Mouse (Mus musculus) hindbrain, embryonic 11.5 days (tissue): ENCODE data around the gene Kmt2d. TPM values are rescaled to one million over a fixed set of nuclear protein-coding genes. Genes with fewer than 3 reads are reported as not detected.

Source experiments
- polyA plus RNA-seq: library from polyadenylated mRNA; unstranded; fragments of >200 nt; fragmentation: Nextera tagmentation; extraction: Ambion mirVana; gene quantifications from 2 replicates; pipeline ENCODE4 v1.2.1, GENCODE M21; 2014

Kmt2d gene
- polyA plus RNA-seq, 1 experiment from 2014 or later = 20.5 TPM

Other genes with a start within 250 kb of the Kmt2d start
- 41.3 and 42.9 TPM in 2 replicates for gene Cacnb3, start 240.4 kb downstream of the Kmt2d start, polyA plus RNA-seq
- 21.7 and 33.0 TPM in 2 replicates for gene Ddx23, start 208.3 kb downstream of the Kmt2d start, polyA plus RNA-seq
- 5.2 and 5.9 TPM in 2 replicates for gene Rnd1, start 193.7 kb downstream of the Kmt2d start, polyA plus RNA-seq
- 2.4 and 3.0 TPM in 2 replicates for gene Ccdc65, start 163.0 kb downstream of the Kmt2d start, polyA plus RNA-seq
- gene Fkbp11, start 143.0 kb downstream of the Kmt2d start, polyA plus RNA-seq = 13.0 and 15.5 TPM in 2 replicates
- 32.3 and 33.2 TPM in 2 replicates for gene Arf3, start 108.0 kb downstream of the Kmt2d start, polyA plus RNA-seq
- 0.54 and 0.57 TPM in 2 replicates for gene Wnt10b, start 93.1 kb downstream of the Kmt2d start, polyA plus RNA-seq
- 8.0 and 9.5 TPM in 2 replicates for gene Wnt1, start 81.3 kb downstream of the Kmt2d start, polyA plus RNA-seq
- 0.35 and 0.60 TPM in 2 replicates for gene Ddn, start 61.7 kb downstream of the Kmt2d start, polyA plus RNA-seq
- 65.9 and 70.6 TPM in 2 replicates for gene Prkag1, start 39.7 kb downstream of the Kmt2d start, polyA plus RNA-seq
- gene Rhebl1, start 23.3 kb upstream of the Kmt2d start, polyA plus RNA-seq = 13.4 and 17.8 TPM in 2 replicates
- gene Dhh, start 27.3 kb upstream of the Kmt2d start, polyA plus RNA-seq = 0.56 and 0.68 TPM in 2 replicates
- gene Lmbr1l, start 47.0 kb upstream of the Kmt2d start, polyA plus RNA-seq = 9.4 and 13.4 TPM in 2 replicates
- gene Tuba1b, start 63.4 kb upstream of the Kmt2d start, polyA plus RNA-seq = 1,792 and 1,905 TPM in 2 replicates
- gene Gm49450, start 82.3 kb upstream of the Kmt2d start, polyA plus RNA-seq = not detected in 2 replicates
- gene Tuba1a, start 82.5 kb upstream of the Kmt2d start, polyA plus RNA-seq = 8,897 and 9,833 TPM in 2 replicates
- 93.2 and 95.2 TPM in 2 replicates for gene Tuba1c, start 158.7 kb upstream of the Kmt2d start, polyA plus RNA-seq
- 17.2 and 20.9 TPM in 2 replicates for gene Prph, start 184.0 kb upstream of the Kmt2d start, polyA plus RNA-seq
- gene Troap, start 203.4 kb upstream of the Kmt2d start, polyA plus RNA-seq = 19.1 and 22.9 TPM in 2 replicates
- 10.2 and 12.4 TPM in 2 replicates for gene C1ql4, start 216.6 kb upstream of the Kmt2d start, polyA plus RNA-seq
- 1.2 and 3.3 TPM in 2 replicates for gene Dnajc22, start 222.0 kb upstream of the Kmt2d start, polyA plus RNA-seq